Mouse (Mus musculus) left cerebral cortex, postnatal 10 days (tissue): ENCODE data around the gene Tnfaip3. TPM values are rescaled to one million over a fixed set of nuclear protein-coding genes. Genes with fewer than 3 reads are reported as not detected.

Experiments
- DNase-seq, 2 experiments: peaks; one replicate each; pipeline ENCODE4 v3.0.0; 2021 to 2022; ENCODE audit warnings: low spot score in 2 of 2, mixed read lengths in 1 of 2; ENCODE audit errors: extremely low spot score in 1 of 2
- intact Hi-C: fragments of 180-260 bp; cut with DNase I; formaldehyde crosslinking; loops from one replicate; pipeline ENCODE4 v1.15.1; 2025
- total RNA-seq, 2 experiments: library from RNA; stranded (reverse); gene quantifications; 2 replicates each; pipeline ENCODE4 v1.2.3; 2021

Gene Tnfaip3
- total RNA-seq, 2 experiments from 2014 or later: 4.8 to 5.8 TPM

GRCm38 (mm10) chr10:18987907-18988199 lies 27.6 kb downstream of the Tnfaip3 start:
- intact Hi-C loops: no loop called here
- DNase-seq: no peak

- no peak for DNase-seq
- intact Hi-C loops: no loop called here
Measured at GRCm38 (mm10) chr10:18987046-18987906, 28.2 kb downstream of the Tnfaip3 start.

- DNase-seq: no peak
- intact Hi-C loops: no loop called here
Measured at GRCm38 (mm10) chr10:18985516-18985915, 29.9 kb downstream of the Tnfaip3 start.

GRCm38 (mm10) chr10:18983514-18983913 lies 31.9 kb downstream of the Tnfaip3 start:
- no peak for DNase-seq
- intact Hi-C loops: no loop called here

- intact Hi-C loops: no loop called here
Measured at GRCm38 (mm10) chr10:18974486-18974885, 41.0 kb downstream of the Tnfaip3 start.

GRCm38 (mm10) chr10:18966893-18967292 lies 48.6 kb downstream of the Tnfaip3 start:
- intact Hi-C loops: no loop called here
- no peak for DNase-seq

More at GRCm38 (mm10) chr10:18974486-18974885, 41.0 kb downstream of the Tnfaip3 start:
- DNase-seq: no peak

- intact Hi-C loops: no loop called here
- no peak for DNase-seq
Measured at GRCm38 (mm10) chr10:18965601-18966000, 49.9 kb downstream of the Tnfaip3 start.

- intact Hi-C loops: loop anchor here (5.0 kb wide), 1 partner anchor 47 kb away; no protein-coding TSS in a partner anchor
- peak in 1 of 2 experiments; percentile 30 for DNase-seq
Measured at GRCm38 (mm10) chr10:18964856-18965255, 50.6 kb downstream of the Tnfaip3 start.

GRCm38 (mm10) chr10:18959777-18960492 lies 55.5 kb downstream of the Tnfaip3 start:
- DNase-seq: no peak
- intact Hi-C loops: loop anchor here (5.0 kb wide), 1 partner anchor 52 kb away; no protein-coding TSS in a partner anchor

- no peak for DNase-seq
- intact Hi-C loops: loop anchor here (2.0 to 5.0 kb wide), 2 partner anchors 139 to 237 kb away; no protein-coding TSS in a partner anchor
Measured at GRCm38 (mm10) chr10:18953706-18954071, 61.8 kb downstream of the Tnfaip3 start.

- intact Hi-C loops: loop anchor here (2.0 to 5.0 kb wide), 2 partner anchors 139 to 238 kb away; no protein-coding TSS in a partner anchor
Measured at GRCm38 (mm10) chr10:18953011-18953705, 62.3 kb downstream of the Tnfaip3 start.

More at GRCm38 (mm10) chr10:18953011-18953705, 62.3 kb downstream of the Tnfaip3 start:
- no peak for DNase-seq

Other genes starting within 250 kb of the Tnfaip3 start
- not detected for gene Gm4922, start 228.9 kb downstream of the Tnfaip3 start, total RNA-seq
- 1 to 10 TPM; 4.7 to 5.1 TPM for gene Perp, start 170.6 kb downstream of the Tnfaip3 start, total RNA-seq